Mouse (Mus musculus): ENCODE measurements around the gene Ptpn3.
"Not testable (repeated sequence)": the region's sequence is repeated elsewhere in the genome, so short reads cannot be mapped to it uniquely, and the experiment has no call there.

Ptpn3 gene

GRCm38 (mm10) chr4:57299701-57300468 is 1.8 kb downstream of the Ptpn3 start:
- in situ Hi-C loops (cut with MboI, MseI): loop anchor here (25.0 kb wide), 1 partner anchor 1987 kb away; no protein-coding TSS in a partner anchor

GRCm38 (mm10) chr4:57299308-57299700 is 2.3 kb downstream of the Ptpn3 start:
- in situ Hi-C loops (cut with MboI, MseI): loop anchor here (25.0 kb wide), 1 partner anchor 1988 kb away; no protein-coding TSS in a partner anchor

GRCm38 (mm10) chr4:57298181-57298580 is 3.5 kb downstream of the Ptpn3 start:
- in situ Hi-C loops (cut with MboI, MseI): loop anchor here (25.0 kb wide), 1 partner anchor 1989 kb away; no protein-coding TSS in a partner anchor

- in situ Hi-C loops (cut with MboI, MseI): loop anchor here (25.0 kb wide), 1 partner anchor 1992 kb away; no protein-coding TSS in a partner anchor
Measured at GRCm38 (mm10) chr4:57294971-57295656, 6.5 kb downstream of the Ptpn3 start.

GRCm38 (mm10) chr4:57292670-57293069 is 9.0 kb downstream of the Ptpn3 start:
- in situ Hi-C loops (cut with MboI, MseI): loop anchor here (25.0 kb wide), 1 partner anchor 1995 kb away; no protein-coding TSS in a partner anchor

DNA sequence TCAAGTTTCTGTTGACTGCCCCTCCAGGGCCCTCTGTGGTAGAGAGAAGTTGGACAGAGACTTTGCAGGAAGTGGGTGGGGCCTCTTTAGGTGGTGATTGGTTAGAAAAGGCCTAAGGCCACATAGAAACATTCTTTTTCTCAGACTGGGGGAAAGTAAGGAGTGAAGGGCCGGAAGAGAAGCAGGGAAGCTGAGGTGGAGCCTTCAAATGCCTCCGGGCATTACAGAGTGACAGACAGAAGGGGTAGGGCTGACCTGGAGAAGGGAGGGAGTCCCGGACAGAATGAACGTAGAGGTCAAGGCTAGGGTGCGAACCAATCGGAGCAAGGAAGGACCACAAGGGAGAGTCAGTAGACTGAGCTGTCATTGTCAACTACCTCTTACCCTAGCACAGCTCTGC is 11.6 kb downstream of the Ptpn3 start:
- in situ Hi-C loops (cut with MboI, MseI): loop anchor here (25.0 kb wide), 1 partner anchor 1997 kb away; no protein-coding TSS in a partner anchor

GRCm38 (mm10) chr4:57287808-57288207 is 13.8 kb downstream of the Ptpn3 start:
- in situ Hi-C loops (cut with MboI, MseI): loop anchor here (25.0 kb wide), 1 partner anchor 1999 kb away; no protein-coding TSS in a partner anchor

DNA sequence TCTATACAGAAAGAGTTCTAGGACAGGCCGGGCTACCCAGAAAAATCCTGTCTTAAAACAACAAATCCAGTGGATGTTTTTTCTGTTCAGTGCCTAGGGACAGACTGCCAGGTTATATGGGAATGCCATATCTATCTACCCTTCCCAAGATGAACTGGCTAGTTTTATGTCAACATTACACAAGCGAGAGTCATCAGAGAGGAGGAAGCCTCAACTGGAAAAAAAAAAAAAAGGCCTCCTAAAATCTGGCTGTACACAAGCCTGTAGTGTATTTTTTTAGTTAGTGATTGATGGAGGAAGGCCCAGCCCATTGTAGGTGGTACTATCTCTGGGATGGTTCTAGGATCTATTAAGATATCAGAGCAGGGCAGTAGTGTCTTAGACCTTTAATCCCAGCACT is 16.4 kb downstream of the Ptpn3 start:
- in situ Hi-C loops (cut with MboI, MseI): loop anchor here (25.0 kb wide), 1 partner anchor 2002 kb away; no protein-coding TSS in a partner anchor

DNA sequence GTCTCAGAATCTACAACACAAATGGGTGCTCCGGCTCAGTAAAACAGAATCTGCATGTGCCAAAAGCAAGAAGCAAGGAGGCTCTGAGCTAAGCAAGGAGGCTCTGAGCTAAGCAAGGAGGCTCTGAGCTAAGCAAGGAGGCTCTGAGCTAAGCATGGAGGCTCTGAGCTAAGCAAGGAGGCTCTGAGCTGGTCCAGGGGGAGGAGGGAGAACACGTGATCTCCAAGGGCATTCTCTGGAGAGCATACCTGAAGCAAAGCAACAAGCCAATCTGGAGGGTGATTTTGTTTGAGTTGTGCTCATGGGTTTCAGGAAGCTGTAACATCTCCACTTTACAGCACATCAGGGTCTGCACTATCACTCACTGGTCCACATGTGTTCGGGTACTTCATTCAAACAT is 18.4 kb downstream of the Ptpn3 start:
- in situ Hi-C loops (cut with MboI, MseI): loop anchor here (25.0 kb wide), 1 partner anchor 2004 kb away; no protein-coding TSS in a partner anchor

- in situ Hi-C loops (cut with MboI, MseI): loop anchor here (25.0 kb wide), 1 partner anchor 2005 kb away; no protein-coding TSS in a partner anchor
Measured at GRCm38 (mm10) chr4:57282630-57283029, 19.0 kb downstream of the Ptpn3 start.

GRCm38 (mm10) chr4:57282179-57282578 is 19.5 kb downstream of the Ptpn3 start:
- in situ Hi-C loops (cut with MboI, MseI): loop anchor here (25.0 kb wide), 1 partner anchor 2005 kb away; no protein-coding TSS in a partner anchor

GRCm38 (mm10) chr4:57280888-57281287 is 20.7 kb downstream of the Ptpn3 start:
- in situ Hi-C loops (cut with MboI, MseI): loop anchor here (25.0 kb wide), 1 partner anchor 2006 kb away; no protein-coding TSS in a partner anchor

DNA sequence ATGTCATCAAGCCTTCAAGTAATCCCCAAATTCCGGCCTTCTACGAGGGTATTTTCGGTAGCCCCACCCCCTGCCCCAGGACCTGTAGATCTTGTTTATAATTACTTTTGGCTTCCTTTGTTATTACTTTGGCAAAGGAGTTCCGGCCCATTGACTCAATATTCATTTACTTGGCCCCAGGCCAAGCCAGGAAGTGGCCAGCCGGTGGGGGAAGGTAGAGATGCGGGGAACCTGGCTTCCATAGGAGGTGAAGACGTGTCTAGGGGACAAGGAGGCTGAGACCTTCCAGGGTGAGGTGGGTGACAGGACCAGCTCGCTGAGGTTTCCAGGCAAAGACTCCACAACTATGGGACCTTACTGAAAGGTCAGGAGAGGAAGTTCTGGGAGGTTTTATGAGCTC is 22.4 kb downstream of the Ptpn3 start:
- in situ Hi-C loops (cut with MboI, MseI): loop anchor here (25.0 kb wide), 1 partner anchor 2008 kb away; no protein-coding TSS in a partner anchor

- in situ Hi-C loops (cut with MboI, MseI): loop anchor here (25.0 kb wide), 1 partner anchor 2008 kb away; no protein-coding TSS in a partner anchor
Measured at GRCm38 (mm10) chr4:57278812-57279211, 22.8 kb downstream of the Ptpn3 start.

- in situ Hi-C loops (cut with MboI, MseI): loop anchor here (25.0 kb wide), 1 partner anchor 2010 kb away; no protein-coding TSS in a partner anchor
Measured at GRCm38 (mm10) chr4:57277671-57278070, 24.0 kb downstream of the Ptpn3 start.

- in situ Hi-C loops (cut with MboI, MseI): loop anchor here (25.0 kb wide), 1 partner anchor 2012 kb away; no protein-coding TSS in a partner anchor
Measured at GRCm38 (mm10) chr4:57275116-57275743, 26.4 kb downstream of the Ptpn3 start.

GRCm38 (mm10) chr4:57273532-57274502 is 27.8 kb downstream of the Ptpn3 start:
- in situ Hi-C loops (cut with MboI, MseI): no loop called here

GRCm38 (mm10) chr4:57270991-57271390 is 30.6 kb downstream of the Ptpn3 start:
- in situ Hi-C loops (cut with MboI, MseI): no loop called here

DNA sequence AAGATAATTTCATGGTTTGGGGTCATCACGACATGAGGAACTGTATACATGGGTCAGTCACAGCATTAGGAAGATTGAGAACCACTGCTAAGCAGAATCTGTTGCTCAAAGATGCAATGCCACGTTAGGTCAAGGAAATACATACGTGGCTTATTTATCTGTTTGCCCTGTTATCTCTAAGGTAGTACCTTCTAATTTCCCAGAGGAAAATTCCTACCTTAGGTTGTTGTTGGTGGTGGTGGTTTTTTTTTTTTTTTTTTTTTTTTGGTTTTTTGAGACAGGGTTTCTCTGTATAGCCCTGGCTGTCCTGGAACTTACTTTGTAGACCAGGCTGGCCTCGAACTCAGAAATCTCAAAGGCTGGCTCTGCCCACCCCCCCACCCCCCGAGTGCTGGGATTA is 31.1 kb downstream of the Ptpn3 start:
- in situ Hi-C loops (cut with MboI, MseI): not testable (repeated sequence)

GRCm38 (mm10) chr4:57269344-57269743 is 32.3 kb downstream of the Ptpn3 start:
- in situ Hi-C loops (cut with MboI, MseI): no loop called here

All from regulatory T cell (primary cell).